Mouse (Mus musculus) CD8-positive naive resting alpha-beta T cell, adult 2 months (primary cell): ENCODE data around the gene Ccdc137.
"Not testable (repeated sequence)": the region's sequence is repeated elsewhere in the genome, so short reads cannot be mapped to it uniquely, and the experiment has no call there.

Experiments
- DNase-seq, 2 experiments: peaks; one replicate each; pipeline ENCODE4 v3.0.0; 2022; ENCODE audit warnings: low read depth in 2 of 2, low spot score in 2 of 2

The Ccdc137 gene

DNA sequence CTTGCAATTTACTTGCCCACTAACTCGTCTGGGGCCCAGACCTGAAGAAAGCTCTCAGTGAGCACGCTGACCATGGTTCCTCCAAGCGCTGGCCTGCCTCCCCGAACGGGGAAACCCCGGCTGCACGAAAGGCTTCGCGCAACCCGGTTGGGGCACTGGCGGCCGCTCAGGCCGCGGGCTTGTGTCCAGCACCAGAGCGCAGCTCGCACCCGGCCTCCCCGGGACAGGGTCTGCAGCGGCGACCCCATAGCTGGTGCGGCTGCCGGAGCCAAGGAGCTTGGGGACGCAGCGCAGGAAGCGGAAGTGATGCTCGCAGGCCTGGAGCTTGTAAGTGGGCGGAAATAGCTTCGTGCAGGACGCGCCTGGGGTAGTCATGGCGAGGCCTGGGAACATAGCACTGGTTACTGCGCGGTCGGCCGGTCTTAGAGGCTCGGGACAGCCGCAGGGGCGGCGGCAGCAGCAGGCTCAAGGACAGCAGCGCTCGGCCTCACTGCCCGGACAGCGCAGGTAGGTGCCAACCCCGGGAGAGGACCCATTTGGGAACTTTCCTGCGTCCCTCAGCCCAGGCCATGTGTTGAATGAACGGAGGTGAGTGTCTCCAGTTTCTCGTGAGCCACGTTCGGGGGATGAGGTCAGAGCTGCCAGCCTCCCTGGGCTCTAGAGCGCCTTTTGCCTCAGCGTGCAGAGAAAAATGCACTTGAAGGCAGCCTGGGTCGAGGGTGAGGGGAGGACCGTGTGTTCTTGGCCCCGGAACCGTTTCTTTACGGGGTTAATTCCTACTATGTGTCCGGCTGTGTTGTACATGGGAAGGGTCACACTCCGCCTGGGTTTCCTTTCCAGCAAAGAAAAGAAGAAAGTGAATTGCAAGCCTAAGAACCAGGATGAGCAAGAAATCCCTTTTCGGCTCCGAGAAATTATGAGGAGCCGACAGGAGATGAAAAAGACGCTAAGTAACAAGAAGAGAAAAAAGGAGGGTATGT is at the start of gene Ccdc137, which contains the start of gene Oxld1:
Ccdc137 (plus strand) TSS at position 344 of the 980 bp plus-strand sequence.
Oxld1 (minus strand) TSS at position 297 of the 980 bp plus-strand sequence.
- DNase-seq, result peak; percentile 34 to 50

- DNase-seq, result not testable (repeated sequence)
Measured at GRCm38 (mm10) chr11:120413621-120414020, 44.3 kb upstream of the Ccdc137 start.

- no peak for DNase-seq
Measured at GRCm38 (mm10) chr11:120417852-120418251, 40.1 kb upstream of the Ccdc137 start.

DNA sequence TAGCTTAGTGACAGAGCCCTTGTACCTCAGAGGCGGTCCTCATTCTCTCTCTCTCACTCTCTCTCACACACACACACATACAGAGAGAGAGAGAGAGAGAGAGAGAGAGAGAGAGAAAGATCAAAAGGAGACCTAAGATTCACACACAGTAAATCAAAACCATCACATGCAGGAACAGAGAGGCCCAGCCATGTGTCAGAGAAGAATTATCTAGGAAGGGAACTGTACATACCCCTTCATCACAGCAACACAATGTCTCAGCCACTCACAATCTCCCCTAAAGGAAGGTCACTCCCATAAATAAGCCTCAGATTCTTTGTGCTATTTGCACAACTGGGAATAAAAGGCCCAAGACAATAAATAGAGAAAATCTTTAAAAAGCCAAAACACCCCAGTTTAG is 39.3 kb upstream of the Ccdc137 start:
- DNase-seq, result no peak

DNA sequence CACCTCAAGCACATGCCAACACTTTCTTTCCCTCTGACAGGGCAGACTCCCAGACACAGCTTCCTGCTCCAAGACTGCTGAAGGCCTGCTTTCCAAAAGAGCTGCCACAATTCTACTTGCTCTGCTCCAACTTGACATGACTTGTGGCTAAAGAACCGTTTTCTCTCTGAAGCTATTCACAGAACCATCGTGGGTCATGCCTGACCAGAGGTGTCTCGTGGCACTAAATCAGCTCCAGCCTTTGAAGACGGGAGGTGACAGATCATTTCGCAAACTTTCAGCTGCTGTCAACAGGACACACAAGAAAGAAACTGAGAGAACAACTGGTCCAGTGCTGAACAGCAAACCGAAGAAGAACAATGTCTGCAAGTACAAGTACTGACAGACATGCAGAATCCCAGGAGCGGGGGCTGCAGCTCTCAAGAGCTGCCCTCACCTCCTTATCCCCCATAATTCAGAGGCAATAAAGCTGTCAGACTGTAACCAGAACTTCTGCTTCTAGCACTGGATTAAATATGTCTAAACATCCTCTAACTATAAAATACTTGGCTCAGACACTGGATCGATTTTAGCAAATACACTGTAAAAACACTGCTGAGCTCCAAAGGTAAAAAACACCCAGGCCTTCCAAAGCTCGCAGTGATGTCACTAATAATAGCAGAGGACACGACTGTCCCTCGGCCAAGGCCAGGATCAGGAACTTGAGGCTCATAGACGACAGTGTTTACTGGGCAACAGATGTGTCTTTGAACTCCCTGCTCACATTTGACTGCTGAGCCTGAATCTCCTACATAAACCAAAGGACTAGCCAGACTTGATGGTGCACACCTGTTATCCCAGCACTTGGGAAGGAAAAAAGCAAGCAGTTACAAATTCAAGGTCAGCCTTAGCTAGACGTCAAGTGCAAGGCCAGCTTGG is 35.0 kb upstream of the Ccdc137 start:
- DNase-seq, result no peak

- DNase-seq, result peak; percentile 14 to 40
Measured at GRCm38 (mm10) chr11:120423569-120424295, 34.2 kb upstream of the Ccdc137 start.

- no peak for DNase-seq
Measured at GRCm38 (mm10) chr11:120426727-120427126, 31.2 kb upstream of the Ccdc137 start.

DNA sequence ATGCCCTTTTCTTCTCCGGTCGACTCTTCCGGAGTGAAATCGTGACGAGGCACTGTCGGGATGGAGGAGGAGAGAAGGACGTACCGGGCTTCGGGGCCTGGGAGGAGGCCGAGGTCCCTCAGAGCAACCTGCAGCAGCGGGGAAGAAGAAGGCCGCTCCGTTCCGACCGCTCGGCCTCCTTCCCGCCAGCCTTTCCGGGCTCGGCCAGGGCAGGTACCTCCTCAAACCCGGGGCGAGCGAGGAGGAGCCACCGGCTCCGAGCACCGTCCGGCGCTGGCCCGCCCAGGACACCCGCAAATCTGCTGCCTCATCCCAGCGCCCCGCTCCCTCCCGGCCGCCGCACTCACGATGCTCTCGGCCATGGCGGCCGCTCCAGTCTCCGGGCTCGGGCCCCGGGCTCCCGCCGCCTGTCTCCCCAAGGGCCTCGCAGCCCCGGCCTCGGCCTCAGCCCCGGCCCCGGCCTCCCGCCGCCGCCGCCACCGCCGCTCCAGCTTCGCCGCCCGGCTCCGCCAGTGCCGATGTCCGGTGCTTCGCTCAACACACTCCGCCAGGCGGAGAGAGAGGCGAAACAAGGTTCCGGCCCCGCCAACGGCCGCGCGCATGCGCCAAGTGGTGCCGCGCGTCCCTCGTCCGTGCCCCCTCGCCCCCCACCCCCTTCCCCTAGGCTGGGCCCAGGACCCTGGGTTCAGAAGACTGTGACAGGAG is 20.6 kb upstream of the Ccdc137 start, which contains the start of gene Nploc4:
Nploc4 (minus strand) TSS at position 557 of the 705 bp plus-strand sequence.
- peak; percentile 81 to 84 for DNase-seq

GRCm38 (mm10) chr11:120437857-120438385 is 20.0 kb upstream of the Ccdc137 start:
- no peak for DNase-seq

DNA sequence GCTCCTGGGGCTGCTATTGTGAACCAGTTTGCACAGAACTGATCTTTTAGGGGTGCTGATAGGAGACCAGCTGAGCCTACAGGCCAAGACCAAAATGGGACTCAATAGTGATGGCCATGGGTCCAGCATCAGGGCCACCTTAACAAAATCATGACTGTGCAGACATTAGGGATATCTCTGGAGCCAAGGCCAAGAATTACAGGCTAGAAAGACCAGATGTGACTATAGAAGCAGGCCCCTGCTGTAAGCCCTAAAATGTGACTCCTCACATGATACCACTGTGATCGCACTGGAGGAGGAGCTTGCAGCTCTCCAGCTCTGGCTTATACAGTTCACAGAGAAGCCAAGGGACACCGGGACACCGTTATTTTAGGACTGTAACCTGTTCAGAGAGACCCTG is 15.6 kb upstream of the Ccdc137 start, which contains the start of gene Tspan10:
Tspan10 (plus strand) TSS at position 301 of the 400 bp plus-strand sequence.
- no peak for DNase-seq

GRCm38 (mm10) chr11:120442765-120443280 is 15.1 kb upstream of the Ccdc137 start:
- no peak for DNase-seq

- no peak for DNase-seq
Measured at GRCm38 (mm10) chr11:120444106-120444505, 13.8 kb upstream of the Ccdc137 start.

DNA sequence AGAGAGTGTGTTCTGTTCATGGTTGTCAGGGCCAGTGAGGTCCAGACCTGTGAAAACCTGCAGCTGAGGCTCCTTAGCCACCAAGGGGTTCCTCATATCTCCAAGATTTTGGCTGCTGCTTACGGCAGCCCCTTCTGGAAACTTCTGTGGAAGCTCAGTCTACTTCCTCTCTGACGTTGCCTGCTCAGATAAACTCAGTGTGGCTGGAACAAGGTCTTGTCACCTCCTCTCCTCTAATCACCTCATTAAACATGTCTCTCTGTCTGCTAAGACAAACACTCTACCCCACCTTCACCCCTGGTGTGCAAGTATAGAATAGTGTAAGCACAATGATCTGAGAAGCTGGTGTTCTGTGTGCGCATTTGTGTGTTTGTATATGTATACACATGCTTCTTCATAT is 12.4 kb upstream of the Ccdc137 start:
- DNase-seq, result no peak

GRCm38 (mm10) chr11:120447179-120447578 is 10.7 kb upstream of the Ccdc137 start:
- DNase-seq, result no peak

DNA sequence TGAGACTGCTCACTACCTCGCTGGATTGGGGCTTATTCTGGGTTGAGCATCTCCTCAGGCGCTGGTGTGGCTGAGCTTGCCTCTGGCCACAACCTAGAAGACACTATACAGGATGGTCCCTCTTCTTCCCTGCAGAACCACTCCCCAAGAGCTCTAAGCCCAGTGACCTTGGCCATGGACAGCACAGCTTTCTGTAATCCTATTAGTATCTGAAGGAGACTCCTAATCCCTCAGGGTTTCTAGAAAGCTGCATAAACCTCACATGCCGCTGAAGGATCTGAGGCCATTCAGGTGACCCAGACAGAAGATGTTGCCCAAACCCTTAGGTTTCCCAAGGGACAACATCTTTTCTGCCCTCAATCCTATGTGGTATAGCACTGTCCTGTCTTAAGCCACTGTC is 5.7 kb upstream of the Ccdc137 start:
- no peak for DNase-seq

DNA sequence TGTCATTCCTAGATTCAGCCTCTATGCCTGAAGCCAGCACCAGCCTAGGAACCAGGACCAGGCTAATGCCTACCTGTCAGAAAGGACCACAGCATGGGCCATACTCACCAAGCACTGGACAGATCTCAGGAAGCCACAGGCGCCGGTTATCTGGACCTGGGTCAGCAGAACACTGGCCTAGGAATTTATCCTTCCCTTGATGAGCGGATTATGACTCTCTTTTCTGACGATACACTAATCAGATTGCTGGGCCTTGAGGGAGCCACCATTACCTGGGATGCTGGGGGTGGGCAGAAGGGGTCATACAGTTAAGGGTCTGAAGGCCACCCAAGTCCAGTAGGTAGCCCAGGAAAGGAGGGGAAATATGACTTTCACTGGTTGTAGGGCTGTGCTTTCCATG is 4.6 kb upstream of the Ccdc137 start, which contains the start of gene Pde6g:
Pde6g (minus strand) TSS at position 195 of the 400 bp plus-strand sequence.
- no peak for DNase-seq

DNA sequence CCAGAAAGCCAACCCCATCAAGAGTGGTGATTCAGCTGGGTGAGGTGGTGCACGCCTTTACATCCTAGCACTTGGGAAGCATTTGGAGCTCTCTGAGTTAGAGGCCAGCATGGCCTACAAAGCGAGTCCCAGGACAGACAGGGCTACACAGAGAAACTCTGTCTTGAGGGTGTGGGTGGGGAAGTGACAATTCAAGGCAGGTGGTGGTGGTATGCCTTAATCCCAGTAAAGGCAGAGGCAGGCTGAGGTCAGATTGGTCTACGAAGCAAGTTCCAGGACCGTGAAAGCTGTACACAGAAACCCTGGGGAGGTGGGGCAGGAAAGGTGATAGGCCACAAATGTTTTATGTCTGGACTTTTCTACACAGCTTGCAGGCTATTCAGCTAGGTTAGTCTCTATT is 3.0 kb upstream of the Ccdc137 start:
- DNase-seq, result no peak

DNA sequence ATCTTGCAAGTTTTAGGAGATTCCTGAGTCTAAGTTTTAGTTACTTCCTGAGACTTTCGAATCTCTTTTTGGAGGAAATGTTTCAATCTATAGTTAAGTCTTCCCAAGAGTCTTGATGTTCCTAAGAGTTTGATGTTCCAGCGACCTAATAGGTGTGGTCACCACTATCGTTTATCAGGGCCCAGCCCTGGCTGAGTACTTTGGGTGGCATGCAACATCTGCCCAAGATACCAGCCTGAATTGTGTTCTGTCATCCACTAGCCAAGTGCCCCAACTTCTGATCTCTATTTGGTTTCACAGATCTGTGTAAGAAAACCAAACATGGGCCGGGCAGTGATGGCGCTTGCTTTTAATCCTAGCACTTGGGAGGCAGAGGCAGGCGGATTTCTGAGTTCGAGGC is 2.5 kb upstream of the Ccdc137 start:
- DNase-seq, result no peak

GRCm38 (mm10) chr11:120457370-120457769 is 545 bp upstream of the Ccdc137 start:
- DNase-seq, result no peak
